Mouse (Mus musculus) heart, embryonic 10.5 days (tissue): ENCODE data around the gene Serpina16. TPM values are rescaled to one million over a fixed set of nuclear protein-coding genes. Genes with fewer than 3 reads are reported as not detected.
"Not testable (repeated sequence)": the region's sequence is repeated elsewhere in the genome, so short reads cannot be mapped to it uniquely, and the experiment has no call there.

Experiments used
- DNase-seq: peaks from one replicate; pipeline ENCODE4 v3.0.0-alpha.2; 2017; ENCODE audit warnings: low spot score
- H3K27ac ChIP-seq: fragments of 300-500 bp; sonication (generic); 2 replicates; pipeline ENCODE4 v1.5.1; 2016; ENCODE audit warnings: mild to moderate bottlenecking
- H3K27me3 ChIP-seq: fragments of 300-500 bp; sonication (generic); 2 replicates; pipeline ENCODE4 v1.6.1; 2016; ENCODE audit warnings: mild to moderate bottlenecking; ENCODE audit not compliant: poor library complexity, insufficient read depth, severe bottlenecking
- H3K36me3 ChIP-seq: fragments of 300-500 bp; sonication (generic); 2 replicates; pipeline ENCODE4 v1.6.1; 2016; ENCODE audit warnings: mild to moderate bottlenecking, moderate library complexity
- H3K4me1 ChIP-seq: fragments of 300-500 bp; sonication (generic); 2 replicates; pipeline ENCODE4 v1.6.1; 2016; ENCODE audit warnings: mild to moderate bottlenecking
- H3K4me3 ChIP-seq: fragments of 300-500 bp; sonication (generic); 2 replicates; pipeline ENCODE4 v1.5.1; 2016; ENCODE audit warnings: mild to moderate bottlenecking, moderate library complexity
- H3K9me3 ChIP-seq: fragments of 300-500 bp; sonication (generic); 2 replicates; pipeline ENCODE4 v1.6.1; 2016; ENCODE audit warnings: mild to moderate bottlenecking, moderate library complexity
- WGBS: fragments of 180-500 bp; shearing (Covaris S2); methylation state at CpG from one replicate; pipeline ENCODE4 v1.1.7; 2016; 5-methylcytosine and 5-hydroxymethylcytosine counted together
- polyA plus RNA-seq: library from polyadenylated mRNA; unstranded; fragments of >200 nt; fragmentation: Nextera tagmentation; extraction: Ambion mirVana; gene quantifications from 2 replicates; pipeline ENCODE4 v1.2.1, GENCODE M21; 2016

Gene Serpina16
- polyA plus RNA-seq, 1 experiment from 2014 or later = not detected

- Histone ChIP-seq H3K4me1 (peaks cover 3% of the 10 kb centered on the region; the same call in 1 of the 2 replicates), H3K36me3 (no peaks in the 10 kb centered on the region), H3K9me3 (no peaks in the 10 kb centered on the region), H3K27me3 (no peaks in the 10 kb centered on the region), H3K4me3 (no peak overlapping the region), H3K27ac (no peak overlapping the region)
- 79% methylated on average over 2 of the region's 2 CpGs for WGBS
- no peak for DNase-seq
Measured at GRCm38 (mm10) chr12:103681169-103681568, 5.2 kb upstream of the Serpina16 start.

- not testable (repeated sequence) for H3K36me3 ChIP-seq, H3K9me3 ChIP-seq, H3K4me3 ChIP-seq, H3K27ac ChIP-seq, H3K4me1 ChIP-seq, H3K27me3 ChIP-seq, DNase-seq
- WGBS = 94% methylated on average over 1 of the region's 1 CpGs
Measured at GRCm38 (mm10) chr12:103679853-103680252, 3.9 kb upstream of the Serpina16 start.

- H3K4me1 ChIP-seq = peaks cover 9% of the 10 kb centered on the region; the same call in 1 of the 2 replicates
- no peaks in the 10 kb centered on the region for H3K9me3 ChIP-seq
- no peak for DNase-seq
- no peaks in the 10 kb centered on the region for H3K27me3 ChIP-seq
- no peaks in the 10 kb centered on the region for H3K36me3 ChIP-seq
- no peak overlapping the region for H3K4me3 ChIP-seq
- WGBS = 92% methylated on average over 2 of the region's 2 CpGs
- H3K27ac ChIP-seq = no peak overlapping the region
Measured at GRCm38 (mm10) chr12:103673179-103673578, 2.8 kb downstream of the Serpina16 start.

- Histone ChIP-seq H3K27me3 (no peaks in the 10 kb centered on the region), H3K9me3 (no peaks in the 10 kb centered on the region), H3K36me3 (no peaks in the 10 kb centered on the region), H3K27ac (no peak overlapping the region), H3K4me3 (no peak overlapping the region), H3K4me1 (peaks cover 9% of the 10 kb centered on the region; the same call in 1 of the 2 replicates)
- WGBS = 63% methylated on average over 3 of the region's 3 CpGs
- no peak for DNase-seq
Measured at GRCm38 (mm10) chr12:103671483-103671882, 4.5 kb downstream of the Serpina16 start.

- 47% methylated on average over 2 of the region's 2 CpGs for WGBS
- no peaks in the 10 kb centered on the region for H3K9me3 ChIP-seq
- H3K27ac ChIP-seq = no peak overlapping the region
- no peaks in the 10 kb centered on the region for H3K36me3 ChIP-seq
- no peak for DNase-seq
- H3K27me3 ChIP-seq = no peaks in the 10 kb centered on the region
- H3K4me1 ChIP-seq = peaks cover 4% of the 10 kb centered on the region; the same call in 1 of the 2 replicates
- H3K4me3 ChIP-seq = no peak overlapping the region
Measured at GRCm38 (mm10) chr12:103670964-103671363, 5.0 kb downstream of the Serpina16 start.

GRCm38 (mm10) chr12:103670344-103670743, 5.6 kb downstream of the Serpina16 start:
- DNase-seq = no peak
- H3K4me1 ChIP-seq = peaks cover 3% of the 10 kb centered on the region; the same call in 1 of the 2 replicates
- H3K4me3 ChIP-seq = no peak overlapping the region
- H3K27me3 ChIP-seq = no peaks in the 10 kb centered on the region
- 75% methylated on average over 5 of the region's 5 CpGs for WGBS
- H3K9me3 ChIP-seq = no peaks in the 10 kb centered on the region
- no peaks in the 10 kb centered on the region for H3K36me3 ChIP-seq
- no peak overlapping the region for H3K27ac ChIP-seq

GRCm38 (mm10) chr12:103665286-103665685, 10.7 kb downstream of the Serpina16 start:
- Histone ChIP-seq H3K4me3 (no peak overlapping the region), H3K27ac (no peak overlapping the region), H3K36me3 (no peaks in the 10 kb centered on the region), H3K4me1 (peaks cover 3% of the 10 kb centered on the region; the same call in 1 of the 2 replicates), H3K27me3 (no peaks in the 10 kb centered on the region), H3K9me3 (no peaks in the 10 kb centered on the region)
- DNase-seq = no peak
- WGBS = 82% methylated on average over 3 of the region's 3 CpGs

- not testable (repeated sequence) for H3K27me3 ChIP-seq, H3K4me1 ChIP-seq, DNase-seq, H3K9me3 ChIP-seq, H3K27ac ChIP-seq, H3K36me3 ChIP-seq, H3K4me3 ChIP-seq
Measured at GRCm38 (mm10) chr12:103662053-103662452, 13.9 kb downstream of the Serpina16 start.

- no peak for DNase-seq
- 79% methylated on average over 5 of the region's 5 CpGs for WGBS
- Histone ChIP-seq H3K9me3 (no peaks in the 10 kb centered on the region), H3K27me3 (no peaks in the 10 kb centered on the region), H3K36me3 (no peaks in the 10 kb centered on the region), H3K27ac (no peak overlapping the region), H3K4me3 (no peak overlapping the region), H3K4me1 (peaks cover 3% of the 10 kb centered on the region; the same call in 1 of the 2 replicates)
Measured at GRCm38 (mm10) chr12:103660076-103660475, 15.9 kb downstream of the Serpina16 start.

- Histone ChIP-seq H3K4me3 (no peak overlapping the region), H3K9me3 (no peaks in the 10 kb centered on the region), H3K27ac (no peak overlapping the region), H3K27me3 (no peaks in the 10 kb centered on the region), H3K4me1 (peaks cover 3% of the 10 kb centered on the region; the same call in 1 of the 2 replicates), H3K36me3 (no peaks in the 10 kb centered on the region)
- peak; percentile 28 for DNase-seq
- 72% methylated on average over 2 of the region's 2 CpGs for WGBS
Measured at GRCm38 (mm10) chr12:103659171-103659570, 16.8 kb downstream of the Serpina16 start.

- WGBS = 72% methylated on average over 10 of the region's 10 CpGs
- Histone ChIP-seq H3K36me3 (no peaks in the 10 kb centered on the region), H3K27me3 (no peaks in the 10 kb centered on the region), H3K27ac (no peak overlapping the region), H3K4me3 (no peak overlapping the region), H3K4me1 (no peaks in the 10 kb centered on the region), H3K9me3 (no peaks in the 10 kb centered on the region)
- peak; percentile 73 for DNase-seq
Measured at GRCm38 (mm10) chr12:103657991-103658390, 17.9 kb downstream of the Serpina16 start.

- no peak for DNase-seq
- Histone ChIP-seq H3K27me3 (no peaks in the 10 kb centered on the region), H3K4me1 (no peaks in the 10 kb centered on the region), H3K4me3 (no peak within 1 kb of the TSS), H3K27ac (no peak within 1 kb of the TSS), H3K9me3 (no peaks in the 10 kb centered on the region), H3K36me3 (no peaks in the 10 kb centered on the region)
- WGBS = 75% methylated on average over 9 of the region's 9 CpGs
Measured at GRCm38 (mm10) chr12:103656848-103657626, 18.9 kb downstream of the Serpina16 start, which contains the start of gene Serpina6. TSS of gene Serpina6 (minus strand) at chr12:103657212.

GRCm38 (mm10) chr12:103655123-103656044, 20.6 kb downstream of the Serpina16 start:
- DNase-seq = no peak
- no peaks in the 10 kb centered on the region for H3K36me3 ChIP-seq
- H3K27me3 ChIP-seq = no peaks in the 10 kb centered on the region
- no peak overlapping the region for H3K4me3 ChIP-seq
- no peaks in the 10 kb centered on the region for H3K4me1 ChIP-seq
- 82% methylated on average over 7 of the region's 7 CpGs for WGBS
- no peaks in the 10 kb centered on the region for H3K9me3 ChIP-seq
- no peak overlapping the region for H3K27ac ChIP-seq
